Mouse (Mus musculus): ENCODE measurements at regions not wholly inside any gene's neighbourhood (a gene's known extent, or its start where the extent isn't known, plus 50 kb on each side); places are given as distances from the start of the nearest gene placed in this dataset.

DNA sequence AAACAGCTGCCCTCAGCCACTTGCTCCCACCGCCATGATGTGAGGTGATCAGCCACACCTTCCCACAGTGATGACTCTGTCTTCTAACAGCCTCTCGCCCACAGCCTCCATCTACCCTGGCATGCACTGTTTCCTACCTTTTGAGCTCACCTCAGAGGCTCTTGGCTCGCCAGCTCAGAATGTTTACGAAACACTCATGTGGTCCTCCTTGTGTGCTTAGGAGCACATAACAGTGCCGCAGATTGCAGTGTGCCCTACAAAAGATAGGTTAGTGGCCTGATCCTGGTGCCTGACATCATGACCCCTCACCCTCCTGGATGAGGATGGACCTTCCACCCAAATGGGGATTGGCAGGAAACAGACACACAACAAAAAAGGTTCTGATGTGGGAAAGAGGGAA lies 134.3 kb upstream of the Irf2bp2 start:
- Histone ChIP-seq H3K9ac (ENCODE audit: control insufficient read depth, low read depth, low read length, poor library complexity, severe bottlenecking) (no peak overlapping the region), H3K27ac (ENCODE audit: control insufficient read depth, low read depth, low read length) (no peak overlapping the region), H3K9me3 (replicated peaks; ENCODE audit: insufficient read depth, low read length) (no peaks in the 10 kb centered on the region), H3K79me2 (ENCODE audit: control insufficient read depth, insufficient read depth, low read length, poor library complexity) (no peaks in the 10 kb centered on the region), H3K4me1 (ENCODE audit: control insufficient read depth in 1 of 2, insufficient read depth in 2 of 2, low read length in 2 of 2) (no peaks in the 10 kb centered on the region; a peak in 1 of 4 replicates), H3K27me3 (ENCODE audit: control insufficient read depth in 1 of 2, insufficient read depth in 2 of 2, low read length in 2 of 2) (no peaks in the 10 kb centered on the region; a peak in 2 of 4 replicates), H3K36me3 (ENCODE audit: control insufficient read depth in 1 of 2, insufficient read depth in 2 of 2, low read length in 2 of 2) (no peaks in the 10 kb centered on the region), H3K4me3 (ENCODE audit: control insufficient read depth in 1 of 2, insufficient read depth in 1 of 2, low read depth in 2 of 2, low read length in 2 of 2) (no peak overlapping the region)
- TF ChIP-seq UBTF (IDR thresholded peaks at IDR 0.05; ENCODE audit: borderline replicate concordance, insufficient read depth, low read depth, low read length): no peak
- TF ChIP-seq POLR2AphosphoS2 (IDR thresholded peaks at IDR 0.05; ENCODE audit: low read length): no peak
- DNase-seq (ENCODE audit: low read depth, low spot score): no peak

DNA sequence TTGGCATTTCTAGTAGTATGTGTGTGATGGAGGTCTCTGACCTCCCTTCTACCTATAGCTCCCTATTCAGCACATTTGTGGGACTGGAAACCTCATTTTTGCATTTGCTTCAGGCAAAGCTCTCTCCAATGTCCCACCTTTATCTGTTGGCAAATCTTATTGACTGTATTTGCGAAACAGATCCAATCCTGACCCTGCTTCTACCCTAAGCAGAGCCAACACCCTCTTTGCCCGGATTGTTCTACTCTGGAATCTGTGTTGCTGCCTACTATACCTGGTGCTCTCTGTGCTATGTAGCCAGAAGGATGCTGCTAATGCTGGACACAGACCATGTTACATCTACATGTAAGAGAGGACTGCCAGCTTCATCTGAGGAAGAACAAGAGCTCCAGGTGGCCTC lies 133.3 kb upstream of the Irf2bp2 start:
- H3K9ac ChIP-seq (ENCODE audit: control insufficient read depth, low read depth, low read length, poor library complexity, severe bottlenecking): no peak overlapping the region
- no peak overlapping the region for H3K4me3 ChIP-seq (ENCODE audit: control insufficient read depth in 1 of 2, insufficient read depth in 1 of 2, low read depth in 2 of 2, low read length in 2 of 2)
- TF ChIP-seq UBTF (IDR thresholded peaks at IDR 0.05; ENCODE audit: borderline replicate concordance, insufficient read depth, low read depth, low read length) (no peak), KAT2A (conservative IDR thresholded peaks at IDR 0.05; ENCODE audit: low read depth, low read length) (no peak), EP300 (IDR thresholded peaks at IDR 0.05; ENCODE audit: low read depth in 1 of 2, low read length in 2 of 2) (no peak), MAX (IDR thresholded peaks at IDR 0.05; ENCODE audit: low read length) (no peak), MXI1 (IDR thresholded peaks at IDR 0.05; ENCODE audit: low read depth, low read length) (no peak), USF1 (IDR thresholded peaks at IDR 0.05; ENCODE audit: low read depth, low read length) (no peak), HCFC1 (IDR thresholded peaks at IDR 0.05; ENCODE audit: low read depth, low read length) (no peak), E2F4 (IDR thresholded peaks at IDR 0.05; ENCODE audit: borderline replicate concordance, low read depth, low read length) (no peak)
- DNase-seq (ENCODE audit: low read depth, low spot score): no peak
- no peaks in the 10 kb centered on the region for H3K79me2 ChIP-seq (ENCODE audit: control insufficient read depth, insufficient read depth, low read length, poor library complexity)
- H3K27ac ChIP-seq (ENCODE audit: control insufficient read depth, low read depth, low read length): no peak overlapping the region
- no peaks in the 10 kb centered on the region; a peak in 1 of 4 replicates for H3K27me3 ChIP-seq (ENCODE audit: control insufficient read depth in 1 of 2, insufficient read depth in 2 of 2, low read length in 2 of 2)
- H3K9me3 ChIP-seq (replicated peaks; ENCODE audit: insufficient read depth, low read length): no peaks in the 10 kb centered on the region
- H3K36me3 ChIP-seq (ENCODE audit: control insufficient read depth in 1 of 2, insufficient read depth in 2 of 2, low read length in 2 of 2): no peaks in the 10 kb centered on the region
- no peaks in the 10 kb centered on the region; a peak in 1 of 4 replicates for H3K4me1 ChIP-seq (ENCODE audit: control insufficient read depth in 1 of 2, insufficient read depth in 2 of 2, low read length in 2 of 2)

GRCm38 (mm10) chr8:126723259-126724122 lies 129.7 kb upstream of the Irf2bp2 start:
- H3K4me1 ChIP-seq (ENCODE audit: control insufficient read depth in 1 of 2, insufficient read depth in 2 of 2, low read length in 2 of 2): no peaks in the 10 kb centered on the region
- no peaks in the 10 kb centered on the region for H3K36me3 ChIP-seq (ENCODE audit: control insufficient read depth in 1 of 2, insufficient read depth in 2 of 2, low read length in 2 of 2)
- no peak overlapping the region for H3K4me3 ChIP-seq (ENCODE audit: control insufficient read depth in 1 of 2, insufficient read depth in 1 of 2, low read depth in 2 of 2, low read length in 2 of 2)
- H3K27me3 ChIP-seq (ENCODE audit: control insufficient read depth in 1 of 2, insufficient read depth in 2 of 2, low read length in 2 of 2): no peaks in the 10 kb centered on the region
- H3K9ac ChIP-seq (ENCODE audit: control insufficient read depth, low read depth, low read length, poor library complexity, severe bottlenecking): no peak overlapping the region
- H3K27ac ChIP-seq (ENCODE audit: control insufficient read depth, low read depth, low read length): no peak overlapping the region
- TF ChIP-seq ZC3H11A (IDR thresholded peaks at IDR 0.05; ENCODE audit: low read depth, low read length) (no peak), USF1 (IDR thresholded peaks at IDR 0.05; ENCODE audit: low read depth, low read length) (no peak), POLR2AphosphoS5 (IDR thresholded peaks at IDR 0.05; ENCODE audit: borderline replicate concordance, low read depth, low read length) (no peak), HCFC1 (IDR thresholded peaks at IDR 0.05; ENCODE audit: low read depth, low read length) (no peak), CTCF (IDR thresholded peaks at IDR 0.05 in 2 of 3, conservative IDR thresholded peaks at IDR 0.05 in 1 of 3; ENCODE audit: control insufficient read depth in 1 of 3, insufficient read depth in 1 of 3, low read depth in 2 of 3, low read length in 3 of 3, poor library complexity in 1 of 3, severe bottlenecking in 1 of 3) (no peak), MXI1 (IDR thresholded peaks at IDR 0.05; ENCODE audit: low read depth, low read length) (no peak), CHD2 (IDR thresholded peaks at IDR 0.05; ENCODE audit: low read length) (no peak), ZKSCAN1 (IDR thresholded peaks at IDR 0.05; ENCODE audit: low read depth, low read length) (no peak), GABPA (IDR thresholded peaks at IDR 0.05; ENCODE audit: low read depth, low read length) (no peak), TCF12 (IDR thresholded peaks at IDR 0.05; ENCODE audit: low read depth, low read length) (no peak), RCOR1 (IDR thresholded peaks at IDR 0.05; ENCODE audit: low read depth, low read length) (no peak), ETS1 (IDR thresholded peaks at IDR 0.05; ENCODE audit: low read depth, low read length) (no peak), MAX (IDR thresholded peaks at IDR 0.05; ENCODE audit: low read length) (no peak)
- no peaks in the 10 kb centered on the region for H3K9me3 ChIP-seq (replicated peaks; ENCODE audit: insufficient read depth, low read length)
- no peak for DNase-seq (ENCODE audit: low read depth, low spot score)
- H3K79me2 ChIP-seq (ENCODE audit: control insufficient read depth, insufficient read depth, low read length, poor library complexity): no peaks in the 10 kb centered on the region
